Mouse (Mus musculus) spleen, adult 12 weeks (tissue): ENCODE results near the gene Taok3.

ENCODE experiments used
- DNase-seq: peaks from one replicate; pipeline ENCODE4 v3.0.0; 2022; ENCODE audit warnings: low spot score

The Taok3 gene

GRCm38 (mm10) chr5:117119777-117120488 is at the start of gene Taok3:
Gene Taok3 (plus strand): TSS chr5:117120129.
- DNase-seq, result peak; percentile 99

GRCm38 (mm10) chr5:117087718-117088117 is 32.2 kb upstream of the Taok3 start:
- DNase-seq, result no peak

DNA sequence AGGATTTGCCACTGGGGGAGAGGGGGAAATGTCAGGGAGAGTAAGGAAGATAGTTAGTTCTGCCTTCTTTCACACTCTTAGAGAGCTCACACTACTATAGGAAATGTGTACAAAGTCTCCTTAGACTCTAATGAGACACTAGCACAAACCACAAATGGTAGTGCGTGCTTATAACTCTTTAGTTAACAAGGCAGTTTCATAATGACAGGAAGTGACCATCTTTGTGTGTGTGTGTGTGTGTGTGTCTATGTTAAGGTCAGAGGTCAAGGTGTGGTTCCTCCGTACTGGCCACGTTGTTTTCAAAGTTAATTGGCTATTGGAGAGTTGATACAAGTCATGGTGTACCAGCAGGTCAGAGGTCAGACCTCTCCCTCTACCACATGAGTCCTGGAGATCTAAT is 30.8 kb upstream of the Taok3 start:
- DNase-seq, result no peak

DNA sequence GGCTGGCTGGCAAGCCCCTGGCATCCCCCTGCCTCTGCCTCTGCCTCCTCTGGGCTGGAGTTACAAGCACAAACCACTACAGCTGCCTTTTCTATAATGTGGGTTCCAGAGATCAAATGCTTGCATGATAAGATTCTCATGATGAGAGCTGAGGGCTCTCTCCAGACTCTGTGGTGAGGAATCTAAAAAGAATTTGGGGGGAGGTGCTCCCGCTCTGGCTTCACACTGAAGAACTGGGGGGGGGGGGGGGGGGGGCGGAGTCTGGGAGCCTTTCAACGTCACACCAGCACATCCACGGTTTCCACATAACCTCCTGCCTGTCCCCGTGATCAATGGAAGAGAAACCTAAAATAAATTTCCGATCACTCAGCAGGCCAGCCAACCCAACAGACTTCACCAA is 30.1 kb upstream of the Taok3 start:
- no peak for DNase-seq

- DNase-seq, result peak; percentile 39
These were observed 25.5 kb upstream of the Taok3 start for GRCm38 (mm10) chr5:117094431-117094830.

DNA sequence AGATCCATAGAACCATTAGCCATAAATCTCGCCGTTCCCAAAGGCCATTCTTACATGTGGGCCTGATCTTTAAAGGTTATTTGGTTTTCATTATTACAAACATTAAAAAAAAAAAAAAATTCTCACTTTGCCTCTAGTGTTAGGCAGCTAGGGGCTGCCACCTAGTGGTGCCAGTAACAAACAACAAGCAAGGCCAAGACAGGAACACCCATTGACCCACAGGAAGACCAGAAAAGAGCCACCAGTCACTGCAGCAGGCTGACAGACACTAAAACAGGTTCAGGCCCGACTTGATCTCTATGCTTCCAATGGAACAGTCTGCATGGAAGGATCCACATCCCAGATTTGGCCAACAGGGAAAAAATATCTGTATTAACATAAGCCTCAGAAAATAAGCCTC is 23.2 kb upstream of the Taok3 start:
- DNase-seq, result peak; percentile 27

GRCm38 (mm10) chr5:117099008-117099407 is 20.9 kb upstream of the Taok3 start:
- DNase-seq, result no peak

DNA sequence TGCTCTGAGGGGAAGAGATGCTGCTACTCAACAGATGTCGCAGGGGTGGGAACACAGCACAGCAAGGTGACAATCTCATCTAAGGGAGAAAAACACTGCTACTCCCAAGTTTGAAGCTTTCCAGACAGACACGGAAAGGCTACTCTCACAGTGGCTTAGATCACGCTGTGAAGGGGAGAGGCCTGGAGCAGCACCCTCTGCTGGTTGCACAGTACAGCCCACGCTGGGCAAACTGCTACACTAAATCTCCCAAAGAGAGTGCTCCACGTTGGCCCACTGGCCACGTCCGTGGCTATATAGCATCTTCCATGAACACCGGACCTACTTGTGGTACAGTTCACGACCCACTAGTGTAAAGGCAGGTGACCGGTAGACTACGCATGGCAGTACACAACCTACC is 20.2 kb upstream of the Taok3 start:
- DNase-seq, result no peak

GRCm38 (mm10) chr5:117103194-117103929 is 16.6 kb upstream of the Taok3 start:
- no peak for DNase-seq

DNA sequence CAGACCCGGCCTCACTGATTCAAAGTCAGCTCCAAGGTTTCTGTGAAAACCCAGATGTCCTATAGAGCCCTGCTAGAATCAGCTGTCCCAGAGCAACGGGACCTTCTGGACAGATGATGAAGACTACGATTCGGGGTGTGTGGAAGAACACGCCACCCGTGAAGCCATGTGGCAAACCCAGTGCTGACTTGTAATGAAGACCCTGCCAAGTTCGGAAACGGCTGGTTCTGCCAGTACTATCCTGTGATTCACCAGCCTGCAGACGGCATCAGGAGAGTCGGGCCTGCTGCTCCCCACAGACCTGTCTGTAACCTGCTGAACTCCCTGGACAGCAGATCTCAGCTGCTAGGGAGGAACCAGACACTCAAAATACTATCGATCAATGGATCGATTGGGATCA is 15.6 kb upstream of the Taok3 start:
- DNase-seq, result no peak

GRCm38 (mm10) chr5:117105761-117106160 is 14.2 kb upstream of the Taok3 start:
- no peak for DNase-seq

DNA sequence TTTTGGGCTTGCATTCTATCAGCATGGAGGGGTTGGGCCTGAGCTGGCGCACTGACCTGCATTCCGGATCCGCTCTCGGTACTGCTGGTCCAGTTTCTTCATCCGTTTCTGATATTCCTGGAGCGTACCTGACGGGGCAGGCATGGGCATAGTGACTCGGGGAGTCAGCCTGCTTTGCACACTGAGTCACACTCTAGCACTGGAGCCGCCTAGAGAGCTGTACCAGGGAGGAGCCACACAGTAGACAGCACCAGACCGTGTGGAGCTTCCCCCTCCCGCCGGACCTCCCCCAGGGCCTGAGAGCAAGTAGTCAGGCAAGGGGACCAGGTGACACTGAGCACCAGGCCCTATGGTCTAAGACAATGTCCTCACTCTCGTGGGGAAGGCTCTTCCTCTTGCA is 11.6 kb upstream of the Taok3 start:
- no peak for DNase-seq

GRCm38 (mm10) chr5:117108731-117109130 is 11.2 kb upstream of the Taok3 start:
- DNase-seq, result no peak

DNA sequence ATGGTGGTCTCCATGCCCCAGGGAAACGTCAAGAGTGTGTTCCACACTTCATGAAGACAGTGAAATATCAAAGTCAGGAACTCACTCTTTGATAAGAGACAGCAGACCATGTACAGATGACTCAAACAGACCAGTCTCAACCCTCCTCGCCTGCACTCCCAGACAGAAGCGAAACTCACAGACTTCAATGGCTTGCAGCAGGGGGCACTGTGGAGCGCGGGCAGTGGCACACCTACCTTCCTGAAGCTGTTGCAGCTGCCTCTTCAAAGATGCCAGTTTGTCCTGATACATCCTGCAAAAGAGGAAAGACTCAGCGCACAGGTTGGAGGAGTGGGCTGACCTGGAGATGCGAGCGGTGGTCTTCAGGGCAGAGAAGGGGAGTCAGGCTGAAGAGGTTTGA is 10.4 kb upstream of the Taok3 start:
- DNase-seq, result no peak

GRCm38 (mm10) chr5:117111064-117111773 is 8.7 kb upstream of the Taok3 start:
- no peak for DNase-seq

GRCm38 (mm10) chr5:117111774-117112112 is 8.2 kb upstream of the Taok3 start:
- DNase-seq, result no peak

GRCm38 (mm10) chr5:117113330-117113729 is 6.6 kb upstream of the Taok3 start:
- DNase-seq, result no peak

DNA sequence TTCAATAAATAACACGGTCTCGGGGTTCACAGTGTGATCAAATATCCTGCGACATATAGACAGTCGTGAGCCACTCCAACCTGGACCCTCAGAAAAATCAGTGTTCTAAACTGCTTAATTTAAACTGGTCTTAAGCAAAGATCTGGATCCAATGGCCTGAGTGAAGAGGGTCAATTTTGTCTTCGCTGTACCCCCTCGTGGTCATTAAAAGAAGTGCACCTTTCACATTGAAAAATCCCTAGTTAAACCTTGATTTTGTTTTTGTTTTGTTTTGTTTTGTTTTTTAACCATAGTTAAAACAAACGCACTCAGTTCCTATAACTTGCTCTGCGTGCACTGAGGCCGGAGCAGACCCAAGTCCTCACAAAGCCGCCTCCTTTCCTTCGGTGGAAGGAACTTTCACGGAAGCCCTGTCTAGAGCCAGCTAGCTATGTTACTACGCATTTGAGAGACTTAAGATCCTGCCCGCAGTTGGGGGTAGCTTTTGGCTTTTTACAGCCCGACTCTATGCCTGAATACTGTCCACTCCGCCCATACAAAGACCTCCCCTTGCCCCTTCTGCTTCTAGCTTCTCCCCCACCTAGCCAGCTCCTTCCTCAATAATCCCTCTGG is 5.2 kb upstream of the Taok3 start:
- DNase-seq, result peak; percentile 29

DNA sequence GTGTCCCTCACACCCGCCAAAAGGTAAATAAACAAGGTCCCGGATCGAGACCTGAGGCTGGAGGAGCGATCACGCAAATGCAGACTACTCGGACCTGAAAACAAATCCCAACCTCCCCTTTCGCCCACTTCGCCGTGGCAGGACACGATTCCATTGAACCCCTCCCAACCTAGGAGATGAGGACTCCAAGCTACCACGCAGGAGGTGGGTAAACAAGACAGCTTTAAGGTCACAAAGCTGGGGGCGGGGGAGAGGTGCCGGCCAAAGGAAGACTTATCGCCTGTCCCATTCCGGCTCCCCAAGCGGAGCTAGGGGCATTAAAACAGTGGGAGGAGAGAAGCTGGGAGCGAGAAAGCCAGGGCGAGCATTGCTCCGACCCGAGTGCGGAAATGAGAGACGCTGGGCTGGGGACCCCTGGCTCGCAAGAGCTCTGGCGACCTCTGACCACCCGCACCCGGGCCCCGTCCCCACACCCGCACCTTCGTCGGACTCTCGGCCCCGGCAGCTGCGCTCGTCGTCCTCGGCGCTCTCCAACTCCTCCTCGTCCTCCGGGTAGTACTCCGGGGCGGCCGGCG is 4.6 kb upstream of the Taok3 start:
- peak; percentile 38 for DNase-seq

DNA sequence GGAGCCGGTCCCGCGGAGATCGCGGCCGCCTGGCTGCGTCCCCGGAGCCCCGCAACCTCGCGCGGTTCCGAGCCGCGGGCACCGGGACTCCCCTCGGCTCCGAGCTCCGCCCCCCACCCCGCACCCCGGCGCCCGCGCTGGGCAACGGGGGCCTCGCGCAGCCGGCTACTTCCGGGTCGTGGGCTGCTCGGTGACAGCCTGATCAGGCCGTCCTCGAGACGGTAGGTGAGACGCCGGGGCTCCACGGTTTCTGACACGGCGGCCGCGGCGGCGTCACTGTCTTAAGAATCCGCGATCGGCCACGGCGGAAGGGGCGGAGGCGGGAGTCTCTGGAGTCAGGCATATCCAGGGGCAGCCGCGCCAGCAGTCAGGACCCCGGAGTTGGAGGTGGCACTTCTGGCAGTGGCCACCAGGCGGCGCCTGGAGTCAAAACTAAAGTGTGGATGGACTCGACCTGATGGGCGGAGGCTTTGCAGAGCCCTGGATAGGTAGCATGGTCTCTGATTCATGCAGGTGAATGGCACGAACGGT is 4.0 kb upstream of the Taok3 start, which contains the start of gene Suds3:
Gene Suds3, minus strand, starts transcription at position 278 of the 531 bp plus-strand sequence.
- DNase-seq, result peak; percentile 96

DNA sequence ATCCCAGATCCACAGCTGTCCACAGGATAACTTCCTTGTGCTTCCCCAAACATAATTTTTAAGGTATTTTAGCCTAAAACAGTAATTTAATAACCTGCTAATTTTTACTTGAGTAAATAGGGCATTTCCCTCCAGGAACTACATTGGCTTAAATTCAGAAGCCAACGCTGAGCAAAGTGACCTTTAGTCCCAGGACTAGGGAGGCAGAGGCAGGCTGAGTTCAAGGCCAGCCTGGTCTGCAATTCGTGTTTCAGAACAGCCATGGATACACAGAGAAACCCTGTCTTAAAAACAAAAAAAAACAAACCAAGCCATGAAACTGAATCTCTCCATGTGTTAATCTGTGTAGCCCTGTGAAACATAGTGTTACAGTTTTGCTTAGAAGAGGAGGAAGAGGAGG is 3.3 kb upstream of the Taok3 start:
- DNase-seq, result no peak

DNA sequence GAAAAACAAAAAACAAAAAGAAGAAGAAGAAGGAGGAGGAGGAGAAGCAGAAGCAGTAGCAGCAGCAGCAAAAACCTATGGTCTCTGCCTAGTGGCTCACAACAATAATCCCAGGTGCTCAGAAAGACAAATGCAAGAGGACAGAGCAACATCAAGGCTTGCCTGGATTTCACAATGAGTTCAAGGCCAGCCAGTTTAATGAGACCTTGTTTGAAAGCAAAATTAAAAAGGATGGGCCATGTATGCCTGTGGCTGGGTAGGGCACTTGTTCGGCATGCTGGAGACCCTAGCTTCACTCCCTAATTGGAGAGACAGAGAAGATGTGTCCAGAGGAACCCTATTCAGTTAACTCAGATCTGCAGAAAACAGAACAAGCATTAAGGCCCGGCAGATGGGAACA is 2.7 kb upstream of the Taok3 start:
- no peak for DNase-seq
